Mouse (Mus musculus) lung, postnatal 0 days (tissue): Measurements from ENCODE around the gene Flrt2.

Experiments used
- CTCF ChIP-seq: IDR thresholded peaks from 2 replicates; pipeline ENCODE4 v1.5.1; 2016; ENCODE audit warnings: antibody characterized with exemption, mild to moderate bottlenecking
- EP300 ChIP-seq: IDR thresholded peaks from 2 replicates; pipeline ENCODE4 v1.6.1; 2016; ENCODE audit warnings: antibody characterized with exemption, mild to moderate bottlenecking, control low read depth

GRCm38 (mm10) chr12:95700746-95701145 is 8.7 kb downstream of the Flrt2 start:
- no peak for TF ChIP-seq CTCF
- TF ChIP-seq EP300: no peak
